Mouse (Mus musculus): ENCODE results near the gene Dnajc15.

GRCm38 (mm10) chr14:77895951-77896350 lies 21.0 kb upstream of the Dnajc15 start:
- TF ChIP-seq CTCF (IDR thresholded peaks at IDR 0.05; ENCODE audit: low read depth, low read length) (no peak), POLR2A (IDR thresholded peaks at IDR 0.05; ENCODE audit: borderline replicate concordance, low read depth, low read length) (no peak)
